Mouse (Mus musculus) urinary bladder, adult 18-20 months (tissue): ENCODE data around the gene Glp2r.

Experiments
- DNase-seq, 2 experiments: peaks; one replicate each; pipeline ENCODE4 v3.0.0; 2022; ENCODE audit warnings: low spot score in 2 of 2, mixed read lengths in 2 of 2

The Glp2r gene

GRCm38 (mm10) chr11:67663437-67663836 is 107.5 kb downstream of the Glp2r start:
- DNase-seq = no peak

GRCm38 (mm10) chr11:67661465-67661864 is 109.5 kb downstream of the Glp2r start:
- DNase-seq = no peak

- no peak for DNase-seq
These were observed 113.1 kb downstream of the Glp2r start for GRCm38 (mm10) chr11:67657685-67658382.

GRCm38 (mm10) chr11:67656811-67657210 is 114.1 kb downstream of the Glp2r start:
- no peak for DNase-seq

GRCm38 (mm10) chr11:67656366-67656765 is 114.6 kb downstream of the Glp2r start:
- DNase-seq = no peak

GRCm38 (mm10) chr11:67655236-67655959 is 115.6 kb downstream of the Glp2r start:
- no peak for DNase-seq

- no peak for DNase-seq
These were observed 116.4 kb downstream of the Glp2r start for GRCm38 (mm10) chr11:67654514-67654913.

- DNase-seq = no peak
These were observed 117.3 kb downstream of the Glp2r start for GRCm38 (mm10) chr11:67653521-67654090.

- DNase-seq = no peak
These were observed 118.1 kb downstream of the Glp2r start for GRCm38 (mm10) chr11:67652893-67653255.

GRCm38 (mm10) chr11:67652194-67652892 is 118.6 kb downstream of the Glp2r start:
- DNase-seq = no peak

- DNase-seq = no peak
These were observed 119.2 kb downstream of the Glp2r start for GRCm38 (mm10) chr11:67651731-67652130.

- no peak for DNase-seq
These were observed 120.8 kb downstream of the Glp2r start for GRCm38 (mm10) chr11:67649971-67650707.

- DNase-seq = peak in 1 of 2 experiments; percentile 24
These were observed 122.1 kb downstream of the Glp2r start for GRCm38 (mm10) chr11:67648651-67649407.

- peak; percentile 52 to 72 for DNase-seq
These were observed 123.2 kb downstream of the Glp2r start for GRCm38 (mm10) chr11:67647745-67648144.

GRCm38 (mm10) chr11:67644632-67645149 is 126.3 kb downstream of the Glp2r start:
- DNase-seq = no peak

- no peak for DNase-seq
These were observed 127.5 kb downstream of the Glp2r start for GRCm38 (mm10) chr11:67643465-67643864.

- DNase-seq = no peak
These were observed 128.1 kb downstream of the Glp2r start for GRCm38 (mm10) chr11:67642835-67643234.

- DNase-seq = no peak
These were observed 128.5 kb downstream of the Glp2r start for GRCm38 (mm10) chr11:67642421-67642820.

- no peak for DNase-seq
These were observed 130.7 kb downstream of the Glp2r start for GRCm38 (mm10) chr11:67640299-67640698.

GRCm38 (mm10) chr11:67638401-67638800 is 132.6 kb downstream of the Glp2r start:
- no peak for DNase-seq
